Mouse (Mus musculus) gastrocnemius, postnatal 36 days (tissue): ENCODE measurements around the gene Mcu. TPM values are rescaled to one million over a fixed set of nuclear protein-coding genes. Genes with fewer than 3 reads are reported as not detected.

Experiments
- DNase-seq, 2 experiments: peaks; one replicate each; pipeline ENCODE4 v3.0.0; 2022
- intact Hi-C: fragments of 180-260 bp; cut with DNase I; formaldehyde crosslinking; loops from one replicate; pipeline ENCODE4 v1.15.1; 2025
- long read RNA-seq, 2 experiments: library from polyadenylated mRNA; stranded (forward); transcript quantifications; one replicate each; pipeline ENCODE4 v2.0.0; 2021
- total RNA-seq, 2 experiments: library from RNA; stranded (reverse); gene quantifications; 2 replicates each; pipeline ENCODE4 v1.2.3; 2021

Gene Mcu
- 10 to 100 TPM; 39.4 to 43.4 TPM for total RNA-seq
- long read RNA-seq, experiment 1, transcript Mcu-202 (8 exons, 2,872 nt) = major isoform, 5 of 14 reads
- long read RNA-seq, experiment 1, partial matches to known transcripts = 0 of 14 reads
- long read RNA-seq, experiment 1, other reads (novel, unspliced or antisense) = 9 of 14 reads
- long read RNA-seq, experiment 2, partial matches to known transcripts = 0 of 18 reads
- long read RNA-seq, experiment 2, other reads (novel, unspliced or antisense) = 15 of 18 reads

DNA sequence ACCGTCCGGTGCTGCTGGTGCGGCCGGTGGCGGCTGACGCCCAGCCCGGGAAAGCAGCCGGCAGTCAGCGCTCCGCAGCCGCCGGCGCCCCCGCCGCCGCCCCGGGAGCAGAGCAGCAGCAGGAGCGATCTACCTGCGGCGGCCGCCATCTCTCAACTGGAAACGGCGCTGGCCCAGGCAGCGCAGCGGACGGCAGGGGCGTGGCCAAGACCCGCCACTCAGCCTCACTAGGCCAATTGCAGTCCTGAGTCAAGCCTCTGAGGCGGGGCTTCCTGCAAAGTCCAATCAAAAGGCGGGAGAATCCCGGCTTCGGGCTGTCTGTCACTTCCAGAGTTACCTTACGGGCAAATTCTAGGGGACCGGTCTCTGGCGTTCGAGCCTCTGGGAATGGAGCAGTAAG lies at the start of gene Mcu:
Gene Mcu, minus strand, starts transcription at position 171 of the 400 bp plus-strand sequence.
- intact Hi-C loops = loop anchor here (5.0 kb wide), 3 partner anchors 86 to 246 kb away; partner anchors contain the start of gene Micu1
- peak; percentile 95 for DNase-seq

DNA sequence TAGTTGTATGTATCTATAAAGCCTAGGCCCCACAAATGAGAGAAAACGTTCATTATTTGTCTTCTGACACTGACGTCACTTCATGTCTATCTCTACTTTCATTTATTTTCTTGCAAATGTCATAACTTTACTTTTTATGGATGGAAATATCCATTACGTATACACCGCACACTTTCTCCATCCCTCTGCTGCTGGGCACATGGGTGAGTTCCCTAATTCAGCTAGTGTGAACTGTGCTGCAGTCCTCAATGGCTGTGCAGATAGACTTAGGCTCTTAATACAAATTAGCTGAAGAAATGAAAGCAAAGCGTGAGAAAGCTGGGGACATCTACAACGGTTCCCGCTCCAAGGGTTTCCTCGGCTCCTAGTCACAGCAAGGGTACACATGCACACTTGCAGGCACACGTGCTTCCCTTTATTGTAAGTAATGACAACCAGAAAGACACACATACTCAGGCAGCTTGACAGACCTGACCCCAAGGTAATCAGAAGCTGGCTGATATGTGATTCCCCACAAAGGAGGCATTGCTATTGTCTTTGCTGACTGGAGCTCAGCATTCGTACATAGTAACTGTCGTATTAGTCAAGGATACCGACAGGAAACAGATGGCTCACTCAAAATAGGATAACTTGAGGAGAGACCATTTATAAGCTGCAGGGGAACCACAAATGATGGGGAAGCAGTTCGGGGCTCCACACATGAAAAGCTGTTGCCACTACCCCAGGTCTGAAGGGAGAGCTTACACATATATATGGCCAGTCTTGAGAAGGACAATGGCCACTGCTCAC lies 49.2 kb upstream of the Mcu start:
- intact Hi-C loops = no loop called here

DNA sequence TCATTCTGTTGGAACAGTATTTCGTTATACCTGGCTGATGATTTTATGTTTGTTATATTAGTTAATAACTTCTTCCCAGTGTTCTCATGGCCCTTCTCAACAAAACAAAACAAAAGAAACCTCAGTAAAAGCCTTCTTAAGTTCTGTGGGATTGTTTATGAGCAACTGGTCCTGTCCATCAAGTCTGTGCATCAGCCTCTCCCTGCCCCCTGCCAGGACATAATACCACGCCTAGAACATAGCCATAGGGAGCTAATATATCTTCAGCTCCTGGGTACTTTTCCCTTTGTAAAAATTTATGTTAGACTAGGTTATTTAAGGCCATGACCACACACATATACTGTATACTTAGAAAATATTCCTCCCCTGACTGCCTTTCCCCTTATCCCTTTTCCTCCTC lies 48.3 kb upstream of the Mcu start:
- no peak for DNase-seq
- intact Hi-C loops = no loop called here

More for the DNA sequence above, 49.2 kb upstream of the Mcu start:
- DNase-seq = no peak

DNA sequence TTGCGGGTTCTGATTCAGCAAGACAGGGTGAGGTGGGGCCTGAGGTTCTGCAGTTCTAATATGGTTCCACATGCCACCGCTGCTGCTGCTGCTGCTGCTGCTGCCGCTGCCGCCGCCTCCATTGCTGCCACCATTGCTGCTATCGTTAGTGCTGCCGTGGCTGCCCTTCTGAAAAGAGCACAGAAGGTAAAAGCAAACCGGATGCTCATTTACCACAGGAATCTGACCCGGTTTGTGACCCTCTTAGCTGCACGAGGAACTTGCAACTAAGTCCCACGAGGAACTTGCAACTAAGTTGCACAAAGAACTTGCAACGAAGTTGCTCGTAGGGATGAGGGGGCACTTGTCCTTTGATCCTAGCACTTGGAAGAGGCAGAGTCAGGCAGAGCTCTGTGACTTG lies 40.3 kb upstream of the Mcu start:
- DNase-seq = no peak
- intact Hi-C loops = loop anchor here (5.0 kb wide), 1 partner anchor 36 kb away; no protein-coding TSS in a partner anchor

DNA sequence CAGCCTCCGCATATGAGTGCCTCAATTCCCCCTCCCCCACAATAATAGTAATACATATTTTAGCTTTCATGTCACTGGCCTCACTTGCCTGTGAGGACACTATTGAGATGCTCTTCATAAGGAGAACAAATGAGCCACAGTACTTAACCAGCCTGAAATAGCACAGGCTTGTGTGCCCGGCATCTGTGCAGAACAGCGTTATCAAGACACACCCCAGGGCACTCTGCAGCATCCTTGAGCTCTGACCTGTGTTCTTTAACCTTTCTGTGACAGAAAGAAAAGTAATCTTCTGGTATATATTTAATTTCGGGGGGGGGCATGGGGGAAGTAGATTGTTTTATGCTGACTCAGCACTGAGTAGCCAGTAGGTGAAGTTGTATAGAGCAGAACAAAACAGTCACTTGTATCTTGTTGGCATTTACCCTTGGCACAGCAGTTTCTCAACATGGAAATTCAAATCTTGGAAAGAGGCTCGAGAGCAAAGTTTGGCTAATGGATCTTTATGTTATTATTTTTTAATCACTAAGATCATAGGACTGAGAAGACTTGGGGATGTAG lies 30.4 kb upstream of the Mcu start:
- no peak for DNase-seq
- intact Hi-C loops = no loop called here

DNA sequence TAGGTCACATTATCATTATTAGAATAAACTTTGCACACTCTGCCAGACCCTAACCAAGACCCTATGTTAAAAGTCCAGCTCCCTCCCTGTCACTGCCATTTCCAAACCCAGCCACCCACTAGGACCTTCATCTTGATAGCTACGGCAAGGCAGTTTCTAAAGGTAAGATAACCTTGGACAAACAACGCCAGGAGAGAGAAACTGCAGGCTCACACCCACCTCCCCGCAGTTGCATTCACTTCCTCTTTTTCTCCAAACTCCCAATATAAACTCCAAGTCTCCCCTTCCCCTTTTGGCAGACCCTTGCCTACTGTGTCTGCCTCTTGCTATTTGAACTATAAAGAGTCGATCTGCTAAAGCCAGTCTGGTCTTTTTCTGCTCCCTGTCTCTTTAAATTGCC lies 28.7 kb upstream of the Mcu start:
- intact Hi-C loops = no loop called here
- DNase-seq = no peak

DNA sequence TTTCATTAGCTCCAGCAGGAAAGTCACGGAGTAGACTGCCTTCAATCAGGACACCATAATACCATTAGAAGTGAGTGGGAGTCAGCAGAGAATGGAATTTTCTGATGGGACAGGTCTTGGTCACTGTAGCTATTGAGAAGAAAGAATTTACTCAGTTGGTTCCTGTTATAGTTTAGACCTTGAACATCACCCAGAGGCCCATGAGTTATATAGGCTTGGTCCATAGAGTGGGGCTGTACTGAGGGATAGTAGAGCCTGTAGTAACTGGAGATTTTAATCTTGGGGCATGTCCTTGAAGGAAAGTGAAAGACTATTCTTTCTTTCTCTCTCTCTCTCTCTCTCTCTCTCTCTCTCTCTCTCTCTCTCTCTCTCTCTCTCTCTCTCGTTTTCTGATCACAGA lies 28.2 kb upstream of the Mcu start:
- DNase-seq = no peak
- intact Hi-C loops = no loop called here

DNA sequence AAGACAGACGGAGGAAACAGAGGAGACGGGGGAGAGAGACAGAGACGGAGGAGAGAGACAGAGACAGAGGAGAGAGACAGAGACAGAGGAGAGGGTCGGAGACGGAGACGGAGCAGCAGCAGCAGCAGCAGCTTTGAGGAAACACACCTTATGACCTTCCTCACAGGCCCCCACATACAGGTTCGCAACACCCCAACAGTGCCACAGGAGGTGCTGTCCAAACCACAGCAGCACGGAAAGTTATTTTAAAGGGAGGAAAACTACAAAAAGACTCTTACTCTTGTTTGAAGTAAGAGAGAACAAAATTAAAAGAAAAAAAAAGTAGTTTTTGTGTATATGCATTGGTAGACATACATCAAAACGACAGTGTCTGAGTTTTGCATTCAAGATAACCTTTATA lies 27.2 kb upstream of the Mcu start:
- intact Hi-C loops = no loop called here
- DNase-seq = no peak

DNA sequence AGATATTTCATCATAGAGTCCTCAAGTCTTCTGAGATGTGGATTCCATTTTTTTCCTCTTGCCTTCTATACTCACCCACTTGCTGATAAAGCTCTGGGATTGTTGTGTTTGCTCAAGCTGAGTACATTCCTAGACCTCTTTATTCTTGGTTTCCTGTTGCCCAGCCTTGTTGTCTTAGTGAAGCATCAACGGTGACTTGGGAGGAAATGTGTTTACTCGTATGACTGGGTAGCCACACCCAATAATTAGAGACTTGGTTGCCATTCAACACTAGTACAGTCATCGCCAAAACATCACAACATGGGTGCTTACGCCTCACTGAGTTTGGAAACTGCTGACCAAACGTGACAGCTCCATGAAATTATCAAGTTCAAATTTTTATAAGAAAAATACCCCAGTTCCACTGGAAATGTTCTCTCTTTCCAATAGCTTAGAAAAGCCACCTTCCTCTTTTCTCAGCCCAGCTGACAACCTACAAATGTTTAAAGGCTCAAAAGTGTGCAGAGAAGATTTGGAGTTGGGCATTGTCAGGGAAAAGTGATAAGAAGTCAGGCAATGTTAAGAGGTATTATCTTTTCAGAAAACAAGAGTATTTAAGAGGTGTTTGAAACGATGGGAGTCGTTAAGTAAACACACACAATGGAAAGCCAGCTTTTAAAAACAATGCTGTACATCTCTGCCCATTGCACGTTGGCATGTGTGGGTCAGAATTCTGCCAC lies 26.3 kb upstream of the Mcu start:
- no peak for DNase-seq
- intact Hi-C loops = no loop called here

DNA sequence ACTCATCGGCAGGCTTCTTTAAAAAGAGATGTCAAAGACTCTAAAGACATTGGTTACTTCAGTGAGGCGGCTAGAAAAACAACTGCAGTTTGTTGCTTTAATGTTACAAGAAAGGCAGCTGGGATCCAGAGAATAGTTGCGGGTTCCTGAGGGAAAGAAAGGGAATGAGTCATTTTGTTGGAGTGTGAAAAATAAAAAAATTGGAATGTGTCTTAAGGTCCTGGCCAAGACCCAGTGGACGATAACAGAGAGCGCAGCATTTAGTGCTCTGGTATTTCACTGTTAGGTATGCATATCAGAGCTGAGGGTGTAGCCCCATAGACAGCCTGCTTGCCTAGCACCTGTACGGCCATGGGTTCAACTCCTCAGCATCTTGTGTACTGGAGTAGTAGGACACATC lies 22.1 kb upstream of the Mcu start:
- intact Hi-C loops = no loop called here
- DNase-seq = peak in 1 of 2 experiments; percentile 17

DNA sequence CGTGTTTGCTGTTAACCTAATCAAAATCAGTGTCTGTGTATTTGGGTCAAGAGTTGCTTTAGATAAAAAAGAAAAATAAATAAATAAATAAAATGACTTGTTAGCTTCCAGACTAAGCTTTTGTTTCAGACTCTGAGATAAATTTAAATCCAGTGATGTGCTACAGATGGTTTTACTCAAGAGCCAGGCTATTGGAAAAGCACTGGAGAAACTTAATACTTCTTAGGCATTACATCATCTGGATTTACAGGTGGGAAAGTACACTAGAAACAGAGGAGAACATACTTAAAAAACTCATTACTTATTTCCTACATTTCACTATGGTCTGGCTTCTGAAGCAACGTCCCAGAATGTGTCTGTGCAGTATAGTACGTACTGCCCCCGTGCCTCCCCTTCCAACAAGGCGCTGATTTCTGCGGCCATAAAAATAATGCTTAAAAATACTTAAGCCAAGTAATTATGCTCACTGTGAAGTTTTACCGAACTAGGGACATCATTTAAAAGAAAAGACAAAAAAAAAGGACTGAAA lies 21.2 kb upstream of the Mcu start:
- intact Hi-C loops = no loop called here
- no peak for DNase-seq

DNA sequence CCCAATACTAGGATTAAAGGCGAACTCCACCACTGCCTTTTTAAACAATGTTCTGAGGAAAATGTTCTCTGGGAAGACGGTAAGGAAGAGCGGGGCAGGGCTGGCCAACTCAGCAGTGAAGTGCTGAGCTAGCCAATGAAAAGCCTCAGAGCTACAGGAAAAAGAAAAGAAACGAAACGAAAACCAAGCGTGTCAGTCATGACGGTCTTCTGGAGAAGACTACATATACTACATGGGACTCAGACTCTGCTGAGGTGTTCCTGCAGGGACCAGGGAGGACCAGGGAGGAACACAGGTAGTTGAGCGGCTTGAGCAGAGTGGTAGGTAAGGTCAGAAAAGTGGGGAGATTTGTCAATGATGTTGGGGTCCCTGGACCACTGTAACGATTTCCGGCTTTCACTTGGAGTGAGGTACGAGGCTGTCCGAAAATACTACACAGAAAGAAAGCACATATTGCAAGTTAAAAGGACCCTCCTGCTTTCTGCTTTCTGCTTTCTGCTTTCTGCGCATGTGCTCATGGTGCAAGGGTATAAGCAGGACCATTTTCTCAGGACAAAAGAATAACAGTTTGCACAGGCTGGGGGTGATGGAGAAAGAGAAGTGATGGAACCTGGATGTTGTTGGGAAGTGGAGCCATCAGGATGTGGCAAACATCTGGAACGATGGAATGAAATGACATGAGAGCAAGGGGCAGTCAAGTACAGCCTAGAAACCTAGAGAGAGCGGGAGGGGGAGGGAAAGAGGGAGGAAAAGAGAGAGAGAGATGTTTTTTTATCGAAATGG lies 20.4 kb upstream of the Mcu start:
- peak in 1 of 2 experiments; percentile 20 for DNase-seq
- intact Hi-C loops = no loop called here

DNA sequence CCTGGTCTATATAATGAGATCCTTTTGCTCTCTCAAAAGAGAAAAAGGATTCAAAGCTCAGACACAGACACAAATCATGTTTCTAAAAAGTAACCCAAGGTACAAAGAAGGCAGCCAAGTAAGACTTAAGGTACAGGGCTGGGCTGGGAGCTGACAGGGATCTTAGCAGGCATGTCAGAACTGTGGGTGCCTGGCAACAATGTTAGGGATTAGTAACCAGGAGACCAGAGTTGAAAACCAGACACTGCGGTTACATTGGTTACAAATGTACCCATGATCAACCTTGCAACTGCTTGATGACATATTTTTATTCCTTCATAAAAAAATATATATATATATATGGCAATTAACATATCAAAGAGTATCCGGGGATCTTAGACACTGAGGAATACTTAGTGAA lies 19.6 kb upstream of the Mcu start:
- DNase-seq = no peak
- intact Hi-C loops = no loop called here

DNA sequence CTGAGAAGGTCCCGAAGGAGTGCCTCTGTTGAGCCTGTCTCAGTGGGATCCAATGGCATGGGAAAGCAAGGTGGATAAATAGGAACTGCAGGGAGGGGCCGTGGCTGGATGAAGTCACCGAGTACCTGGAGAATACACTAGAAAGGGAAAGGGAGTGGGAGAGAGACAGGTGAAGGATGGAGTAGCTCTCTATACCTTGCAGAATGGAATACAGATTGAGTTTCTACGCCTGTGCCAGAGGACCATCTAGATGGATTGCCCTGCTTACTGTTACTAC lies 13.0 kb upstream of the Mcu start:
- intact Hi-C loops = loop anchor here (10.0 kb wide), 1 partner anchor 185 kb away; no protein-coding TSS in a partner anchor

DNA sequence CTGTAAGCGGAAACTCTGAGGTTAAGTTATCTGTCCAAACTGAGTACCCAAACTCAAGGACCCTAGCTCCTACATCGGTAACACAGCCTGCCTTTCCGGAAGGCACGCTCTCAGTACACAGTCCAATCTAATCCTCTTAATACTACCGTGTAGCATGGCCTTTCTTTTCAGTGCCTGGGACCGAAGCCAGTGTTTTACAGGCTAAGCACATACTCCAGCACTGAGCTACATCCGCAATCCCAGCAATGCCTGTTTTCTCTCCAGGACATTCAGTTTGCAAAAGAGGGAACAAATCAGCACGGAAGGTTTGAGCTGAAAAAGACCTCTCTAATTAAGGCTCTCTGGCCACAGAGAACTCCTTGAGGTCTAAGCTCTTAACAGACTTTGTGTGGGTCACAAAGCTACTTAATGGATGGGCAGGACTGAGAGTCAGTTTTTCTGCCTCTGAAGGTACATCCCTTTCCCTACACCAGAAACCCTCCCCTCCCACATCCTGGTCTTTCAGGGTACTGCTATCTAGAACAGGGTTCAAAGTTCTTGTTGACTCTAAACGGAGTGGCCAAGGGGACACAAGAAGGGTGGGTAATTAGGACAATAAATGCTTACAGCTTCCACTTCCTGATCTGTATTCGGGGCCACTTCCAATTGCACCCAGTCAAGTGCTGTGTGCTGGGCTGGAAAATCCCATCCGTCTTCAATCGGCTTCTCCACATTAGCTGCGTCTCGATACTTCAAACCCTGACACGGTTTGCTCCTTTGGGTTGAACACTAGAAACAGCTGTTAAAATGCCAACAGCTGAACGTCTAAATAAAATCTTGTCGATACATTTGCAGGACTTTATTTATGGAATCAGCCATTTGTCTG lies 12.4 kb upstream of the Mcu start:
- intact Hi-C loops = loop anchor here (10.0 kb wide), 1 partner anchor 186 kb away; no protein-coding TSS in a partner anchor
- no peak for DNase-seq

More for the DNA sequence above, 13.0 kb upstream of the Mcu start:
- no peak for DNase-seq

DNA sequence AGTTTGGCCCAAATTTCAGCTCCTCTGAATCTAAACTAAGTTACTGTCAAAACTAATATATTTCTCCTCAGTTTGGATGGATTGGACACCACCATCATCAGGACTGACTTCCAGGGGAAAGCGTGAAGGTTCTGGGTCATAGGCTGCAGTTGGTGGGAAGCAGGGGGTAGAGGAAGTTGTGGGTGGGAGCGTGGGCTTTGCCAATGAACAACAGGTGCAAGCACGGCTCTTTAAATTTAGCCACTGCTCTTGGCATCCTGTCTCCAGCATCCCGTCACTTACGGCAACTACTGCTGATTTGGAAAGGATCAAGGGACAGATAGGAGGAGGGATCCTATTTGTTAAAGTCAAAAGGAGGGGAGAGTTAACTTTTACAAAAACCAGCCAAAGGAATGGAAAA lies 7.0 kb upstream of the Mcu start:
- DNase-seq = peak in 1 of 2 experiments; percentile 28
- intact Hi-C loops = loop anchor here (10.0 kb wide), 1 partner anchor 191 kb away; no protein-coding TSS in a partner anchor

DNA sequence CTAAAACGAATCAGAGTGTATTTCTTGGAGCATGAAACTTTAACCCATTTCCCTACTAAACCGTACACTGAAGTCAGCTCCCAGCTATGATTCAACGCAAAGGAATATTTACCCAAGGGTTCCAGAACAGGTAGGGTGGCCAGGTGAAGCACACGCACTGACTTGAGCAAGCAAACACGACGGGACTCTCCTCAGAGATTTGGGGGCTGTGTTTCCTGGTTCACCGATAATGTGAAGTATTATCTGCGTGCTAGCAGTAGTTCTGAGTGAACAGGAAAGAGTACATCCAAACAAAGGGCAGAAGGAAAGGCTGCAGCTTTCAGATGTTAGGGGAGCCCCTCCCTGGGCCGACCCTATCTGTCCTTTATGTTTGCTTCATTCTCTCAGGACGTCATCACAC lies 4.9 kb upstream of the Mcu start:
- intact Hi-C loops = loop anchor here (10.0 kb wide), 1 partner anchor 193 kb away; no protein-coding TSS in a partner anchor

DNA sequence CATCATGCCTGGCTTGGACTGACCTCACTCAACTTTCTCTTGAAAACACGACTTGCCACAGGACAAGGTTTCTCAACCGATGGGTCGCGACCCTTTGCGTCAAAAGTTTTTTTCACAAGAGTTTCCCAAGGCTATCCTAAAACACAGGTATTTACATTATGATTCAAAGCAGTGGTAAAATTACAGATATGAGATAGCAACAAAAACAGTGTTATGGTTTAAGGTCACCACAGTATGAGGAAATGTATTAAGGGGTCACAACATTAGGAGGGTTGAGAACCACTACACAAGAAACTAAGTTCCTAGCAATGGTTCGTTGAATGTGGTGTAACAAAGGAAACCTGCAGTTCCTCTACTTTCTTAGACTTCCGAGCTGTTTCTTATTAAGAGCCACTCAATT lies 1.3 kb upstream of the Mcu start:
- intact Hi-C loops = loop anchor here (5.0 kb wide), 3 partner anchors 85 to 245 kb away; partner anchors contain the start of gene Micu1
- no peak for DNase-seq

More for the DNA sequence above, 4.9 kb upstream of the Mcu start:
- DNase-seq = no peak
